Mouse (Mus musculus): ENCODE results near the gene Qars. TPM values are rescaled to one million over a fixed set of nuclear protein-coding genes. Genes with fewer than 3 reads are reported as not detected.

Gene Qars
- polyA plus RNA-seq, 1 experiment from 2014 or later: 179 TPM

DNA sequence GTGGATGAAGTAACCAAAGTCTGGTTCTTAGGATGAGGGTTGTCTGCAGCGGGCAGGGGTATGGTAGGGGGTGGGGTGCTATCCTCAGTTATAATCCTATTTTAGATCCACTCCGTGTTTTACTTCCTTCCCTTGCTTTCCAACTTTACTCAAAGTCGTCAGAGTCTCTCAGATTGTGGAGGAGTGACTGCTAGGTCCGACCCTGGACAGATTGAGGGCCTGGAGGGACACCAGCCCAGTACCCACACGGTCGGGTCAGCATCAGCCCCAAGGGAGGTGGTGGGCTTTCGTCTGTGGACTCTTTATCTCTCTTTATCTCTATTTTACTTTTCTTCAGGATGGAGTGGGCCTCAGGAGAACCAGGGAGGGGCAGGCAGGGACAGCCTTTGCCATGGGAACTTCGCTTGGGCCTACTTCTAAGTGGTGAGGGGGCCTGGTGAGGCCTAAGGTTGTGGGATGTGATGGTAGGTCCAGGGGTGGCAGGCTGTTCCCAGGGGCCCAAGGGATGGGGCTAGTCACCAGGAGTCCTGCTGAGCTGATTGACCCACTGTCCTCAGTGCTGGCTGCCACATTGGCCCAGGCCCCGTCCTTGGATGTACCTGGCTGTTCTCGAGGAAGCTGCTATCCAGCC is 27.7 kb upstream of the Qars start, which contains the start of gene Lamb2:
Gene Lamb2 (plus strand): TSS at position 16 of the 631 bp plus-strand sequence.
- Histone ChIP-seq H3K79me2 (ENCODE audit: inconsistent target) (no peaks in the 10 kb centered on the region), H3K36me3 (ENCODE audit: inconsistent target) (no peaks in the 10 kb centered on the region), H3K27ac (no peak within 1 kb of the TSS), H3K4me3 (ENCODE audit: inconsistent target) (peak within 1 kb of the TSS; percentile 7; the same call in 1 of the 2 replicates)
- WGBS (ENCODE audit: missing documents): 47% methylated on average over 10 of the region's 10 CpGs

GRCm38 (mm10) chr9:108480813-108481519 is 26.5 kb upstream of the Qars start:
- no peak overlapping the region for H3K27ac ChIP-seq
- H3K79me2 ChIP-seq (ENCODE audit: inconsistent target): no peaks in the 10 kb centered on the region
- no peak overlapping the region for H3K4me3 ChIP-seq (ENCODE audit: inconsistent target)
- 93% methylated on average over 28 of the region's 28 CpGs for WGBS (ENCODE audit: missing documents)
- H3K36me3 ChIP-seq (ENCODE audit: inconsistent target): no peaks in the 10 kb centered on the region

GRCm38 (mm10) chr9:108481520-108482210 is 25.8 kb upstream of the Qars start:
- WGBS (ENCODE audit: missing documents): 93% methylated on average over 19 of the region's 19 CpGs
- Histone ChIP-seq H3K4me3 (ENCODE audit: inconsistent target) (no peak overlapping the region), H3K36me3 (ENCODE audit: inconsistent target) (no peaks in the 10 kb centered on the region), H3K79me2 (ENCODE audit: inconsistent target) (no peaks in the 10 kb centered on the region), H3K27ac (no peak overlapping the region)

DNA sequence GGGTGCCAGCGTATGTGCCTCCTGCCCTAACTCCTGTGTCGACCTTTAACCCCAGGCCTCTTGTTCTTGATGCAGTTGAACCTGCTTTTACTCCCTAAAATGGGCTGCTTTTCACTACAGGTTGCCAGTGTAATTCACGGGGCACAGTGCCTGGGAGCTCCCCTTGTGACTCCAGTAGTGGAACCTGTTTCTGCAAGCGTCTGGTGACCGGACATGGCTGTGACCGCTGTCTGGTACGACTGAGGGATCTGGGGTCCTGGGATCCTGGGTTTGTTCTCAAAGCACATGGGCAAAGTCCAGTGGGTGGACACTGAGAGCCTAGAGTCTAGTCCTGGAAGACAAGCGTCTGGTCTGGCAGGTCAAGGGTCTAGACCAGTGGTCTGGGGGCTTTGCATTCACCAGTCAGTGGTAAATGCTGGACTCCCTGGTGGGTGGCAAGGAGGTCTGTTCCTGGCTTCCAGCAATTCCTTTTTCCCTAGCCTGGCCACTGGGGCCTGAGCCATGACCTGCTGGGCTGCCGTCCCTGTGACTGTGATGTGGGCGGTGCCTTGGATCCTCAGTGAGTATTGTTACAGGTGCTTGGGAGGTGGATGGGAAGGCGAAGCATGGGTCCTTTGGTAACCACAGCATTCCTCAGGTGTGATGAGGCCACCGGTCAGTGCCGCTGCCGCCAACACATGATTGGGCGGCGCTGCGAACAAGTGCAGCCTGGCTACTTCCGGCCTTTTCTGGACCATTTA is 24.3 kb upstream of the Qars start:
- 95% methylated on average over 17 of the region's 18 CpGs for WGBS (ENCODE audit: missing documents)
- Histone ChIP-seq H3K79me2 (ENCODE audit: inconsistent target) (no peaks in the 10 kb centered on the region), H3K4me3 (ENCODE audit: inconsistent target) (no peak overlapping the region), H3K36me3 (ENCODE audit: inconsistent target) (no peaks in the 10 kb centered on the region), H3K27ac (no peak overlapping the region)

GRCm38 (mm10) chr9:108484021-108484420 is 23.5 kb upstream of the Qars start:
- Histone ChIP-seq H3K4me3 (ENCODE audit: inconsistent target) (no peak overlapping the region), H3K79me2 (ENCODE audit: inconsistent target) (no peaks in the 10 kb centered on the region), H3K27ac (no peak overlapping the region), H3K36me3 (ENCODE audit: inconsistent target) (no peaks in the 10 kb centered on the region)
- WGBS (ENCODE audit: missing documents): 94% methylated on average over 15 of the region's 15 CpGs

DNA sequence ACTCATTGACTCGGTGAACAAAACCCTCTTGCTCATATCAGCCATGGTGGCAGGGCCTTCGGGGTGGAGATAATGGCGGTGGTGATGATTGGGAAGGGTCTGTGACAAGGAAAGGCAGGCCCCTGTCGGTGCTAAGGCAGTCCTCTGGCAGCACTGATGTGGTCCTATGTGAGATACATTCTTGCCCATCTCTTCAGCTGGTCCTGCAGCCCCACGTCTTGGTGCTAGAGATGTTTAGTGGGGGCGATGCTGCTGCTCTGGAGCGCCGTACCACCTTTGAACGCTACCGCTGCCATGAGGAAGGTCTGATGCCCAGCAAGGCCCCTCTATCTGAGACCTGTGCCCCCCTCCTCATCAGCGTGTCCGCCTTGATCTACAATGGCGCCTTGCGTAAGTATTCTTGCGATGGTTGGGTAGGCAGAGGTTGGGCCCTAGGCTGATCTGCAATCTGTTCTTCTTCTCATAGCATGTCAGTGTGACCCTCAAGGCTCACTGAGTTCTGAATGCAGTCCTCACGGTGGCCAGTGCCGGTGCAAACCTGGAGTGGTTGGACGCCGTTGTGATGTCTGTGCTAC is 22.1 kb upstream of the Qars start:
- no peak overlapping the region for H3K4me3 ChIP-seq (ENCODE audit: inconsistent target)
- no peaks in the 10 kb centered on the region for H3K79me2 ChIP-seq (ENCODE audit: inconsistent target)
- WGBS (ENCODE audit: missing documents): 91% methylated on average over 17 of the region's 19 CpGs
- no peak overlapping the region for H3K27ac ChIP-seq
- no peaks in the 10 kb centered on the region for H3K36me3 ChIP-seq (ENCODE audit: inconsistent target)

DNA sequence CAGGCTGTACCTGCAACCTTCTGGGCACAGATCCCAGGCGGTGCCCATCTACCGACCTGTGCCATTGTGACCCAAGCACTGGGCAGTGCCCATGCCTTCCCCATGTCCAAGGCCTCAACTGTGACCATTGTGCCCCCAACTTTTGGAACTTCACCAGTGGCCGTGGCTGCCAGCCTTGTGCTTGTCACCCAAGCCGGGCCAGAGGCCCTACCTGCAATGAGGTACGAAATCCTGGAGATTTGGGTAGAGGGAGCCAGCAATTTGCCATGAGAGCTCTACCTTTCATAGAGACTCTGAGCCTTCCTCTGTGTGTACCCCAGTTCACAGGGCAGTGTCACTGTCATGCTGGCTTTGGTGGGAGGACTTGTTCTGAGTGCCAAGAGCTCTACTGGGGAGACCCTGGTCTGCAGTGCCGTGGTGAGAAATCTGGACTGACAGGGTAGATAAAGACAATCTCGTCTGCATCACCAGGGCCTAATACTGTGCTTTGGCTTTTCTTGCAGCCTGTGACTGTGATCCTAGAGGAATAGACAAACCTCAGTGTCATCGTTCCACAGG is 20.5 kb upstream of the Qars start:
- H3K27ac ChIP-seq: no peak overlapping the region
- WGBS (ENCODE audit: missing documents): 92% methylated on average over 8 of the region's 8 CpGs
- peaks cover 10% of the 10 kb centered on the region for H3K79me2 ChIP-seq (ENCODE audit: inconsistent target)
- H3K36me3 ChIP-seq (ENCODE audit: inconsistent target): no peaks in the 10 kb centered on the region
- no peak overlapping the region for H3K4me3 ChIP-seq (ENCODE audit: inconsistent target)

DNA sequence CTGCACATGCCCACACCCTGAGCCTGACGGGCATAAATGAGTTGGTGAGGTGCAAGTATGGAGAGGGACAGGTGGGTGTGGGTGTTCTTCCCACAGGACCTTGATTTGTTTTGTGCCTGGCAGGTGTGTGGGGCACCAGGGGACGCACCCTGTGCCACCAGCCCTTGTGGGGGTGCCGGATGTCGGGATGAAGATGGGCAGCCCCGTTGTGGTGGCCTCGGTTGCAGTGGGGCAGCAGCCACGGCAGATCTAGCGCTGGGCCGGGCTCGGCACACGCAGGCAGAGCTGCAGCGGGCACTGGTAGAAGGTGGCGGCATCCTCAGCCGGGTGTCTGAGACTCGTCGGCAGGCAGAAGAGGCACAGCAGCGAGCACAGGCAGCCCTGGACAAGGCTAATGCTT is 19.1 kb upstream of the Qars start:
- H3K79me2 ChIP-seq (ENCODE audit: inconsistent target): peaks cover 24% of the 10 kb centered on the region
- H3K36me3 ChIP-seq (ENCODE audit: inconsistent target): peaks cover 7% of the 10 kb centered on the region; the same call in 1 of the 2 replicates
- H3K4me3 ChIP-seq (ENCODE audit: inconsistent target): no peak overlapping the region
- H3K27ac ChIP-seq: no peak overlapping the region
- 94% methylated on average over 17 of the region's 17 CpGs for WGBS (ENCODE audit: missing documents)

- Histone ChIP-seq H3K27ac (no peak overlapping the region), H3K4me3 (ENCODE audit: inconsistent target) (no peak overlapping the region), H3K79me2 (ENCODE audit: inconsistent target) (peaks cover 32% of the 10 kb centered on the region), H3K36me3 (ENCODE audit: inconsistent target) (peaks cover 13% of the 10 kb centered on the region)
- 93% methylated on average over 19 of the region's 20 CpGs for WGBS (ENCODE audit: missing documents)
Observed at GRCm38 (mm10) chr9:108489215-108489614, 18.3 kb upstream of the Qars start.

DNA sequence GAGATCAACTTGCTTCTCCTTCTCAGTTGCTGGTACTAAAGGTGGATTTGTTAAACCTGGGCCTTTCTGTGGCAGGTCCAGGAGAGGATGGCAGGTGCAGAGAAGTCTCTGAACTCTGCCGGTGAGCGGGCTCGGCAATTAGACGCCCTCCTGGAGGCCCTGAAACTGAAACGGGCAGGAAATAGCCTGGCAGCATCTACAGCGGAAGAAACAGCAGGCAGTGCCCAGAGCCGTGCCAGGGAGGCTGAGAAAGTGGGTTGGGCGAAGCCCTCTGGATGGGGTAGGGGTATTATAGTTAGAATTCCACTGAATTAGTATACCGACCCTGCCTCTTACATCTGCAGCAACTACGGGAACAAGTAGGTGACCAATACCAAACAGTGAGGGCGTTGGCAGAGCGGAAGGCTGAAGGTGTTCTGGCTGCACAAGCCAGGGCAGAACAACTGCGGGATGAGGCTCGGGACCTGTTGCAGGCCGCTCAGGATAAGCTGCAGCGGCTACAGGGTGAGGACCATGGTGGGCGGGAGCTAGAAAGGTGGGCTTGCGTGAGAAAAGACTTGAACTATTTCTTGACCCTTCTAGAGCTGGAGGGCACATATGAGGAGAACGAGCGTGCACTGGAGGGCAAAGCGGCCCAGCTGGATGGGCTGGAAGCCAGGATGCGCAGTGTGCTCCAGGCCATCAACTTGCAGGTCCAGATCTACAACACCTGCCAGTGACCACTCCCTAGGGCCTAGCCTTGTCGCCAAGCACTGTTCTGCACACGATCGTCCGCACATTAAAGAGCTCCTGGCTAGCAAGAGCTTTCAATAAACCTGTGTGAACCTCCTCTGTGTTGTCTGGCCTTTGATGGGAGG is 17.6 kb upstream of the Qars start:
- WGBS (ENCODE audit: missing documents): 50% methylated on average over 25 of the region's 26 CpGs
- peaks cover 20% of the 10 kb centered on the region for H3K36me3 ChIP-seq (ENCODE audit: inconsistent target)
- H3K79me2 ChIP-seq (ENCODE audit: inconsistent target): peaks cover 32% of the 10 kb centered on the region
- peak overlapping the region; percentile 48 for H3K27ac ChIP-seq
- H3K4me3 ChIP-seq (ENCODE audit: inconsistent target): peak overlapping the region; percentile 40

DNA sequence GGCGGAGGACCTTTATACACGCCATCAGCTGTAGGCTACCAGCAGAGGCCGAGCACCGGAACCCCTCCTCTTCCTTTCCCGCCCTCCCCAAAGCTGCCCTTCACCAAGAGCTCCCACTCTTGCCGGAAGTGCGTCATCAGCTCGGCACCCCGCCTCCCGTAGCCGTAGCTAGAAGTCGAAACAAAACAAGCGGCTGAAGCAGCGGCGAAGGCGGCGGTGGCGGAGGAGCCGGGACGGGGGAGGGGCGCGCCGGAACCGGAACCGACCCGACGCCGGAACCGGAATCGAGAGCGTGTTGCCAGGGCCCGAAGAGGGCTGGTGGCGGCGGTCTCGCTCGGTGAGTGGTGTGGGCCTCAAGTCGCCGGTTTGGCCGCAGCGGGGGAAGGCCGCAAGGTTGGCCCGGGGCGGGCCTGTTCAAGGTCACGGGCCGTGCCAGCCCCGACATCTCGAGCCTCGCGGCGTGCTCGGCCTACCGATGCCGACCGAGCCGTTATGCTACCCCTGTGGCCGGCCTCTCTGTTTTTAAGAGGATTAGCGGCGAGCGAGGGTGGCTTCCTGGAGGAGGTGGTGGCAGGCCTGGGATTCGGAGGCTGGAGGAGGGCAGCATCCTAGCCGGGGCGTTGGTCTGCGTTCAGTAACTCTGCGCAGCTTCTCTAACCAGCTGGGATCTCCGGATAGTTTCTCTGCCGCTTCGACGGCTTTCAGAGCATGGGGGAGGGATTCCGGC is 16.8 kb upstream of the Qars start, which contains the start of gene Usp19:
Gene Usp19 (plus strand): TSS at position 44 of the 727 bp plus-strand sequence.
- Histone ChIP-seq H3K27ac (peak within 1 kb of the TSS; percentile 75), H3K36me3 (ENCODE audit: inconsistent target) (peaks cover 27% of the 10 kb centered on the region), H3K79me2 (ENCODE audit: inconsistent target) (peaks cover 32% of the 10 kb centered on the region), H3K4me3 (ENCODE audit: inconsistent target) (peak within 1 kb of the TSS; percentile 95)
- WGBS (ENCODE audit: missing documents): under 1% methylated on average over 69 of the region's 69 CpGs

DNA sequence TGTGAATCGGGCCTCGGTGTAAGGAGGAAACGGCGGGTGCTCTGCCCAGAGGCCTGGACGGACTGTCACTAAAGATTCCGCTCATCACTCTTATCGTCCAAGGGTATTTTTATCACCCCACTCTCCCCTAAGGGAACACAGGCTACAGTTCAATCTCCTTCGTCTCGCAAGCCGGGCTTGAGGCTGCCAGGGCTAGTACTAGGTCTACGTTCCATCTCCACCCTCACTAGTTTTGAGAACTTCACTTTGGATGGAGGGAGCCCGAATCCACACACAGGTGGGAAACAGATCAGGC is 16.3 kb upstream of the Qars start:
- peaks cover 32% of the 10 kb centered on the region for H3K79me2 ChIP-seq (ENCODE audit: inconsistent target)
- 3% methylated on average over 12 of the region's 12 CpGs for WGBS (ENCODE audit: missing documents)
- peak overlapping the region; percentile 75 for H3K27ac ChIP-seq
- H3K4me3 ChIP-seq (ENCODE audit: inconsistent target): peak overlapping the region; percentile 95
- peaks cover 32% of the 10 kb centered on the region for H3K36me3 ChIP-seq (ENCODE audit: inconsistent target)

All from macrophage (primary cell).